Mouse (Mus musculus): ENCODE data around the gene Mpv17l2. TPM values are rescaled to one million over a fixed set of nuclear protein-coding genes. Genes with fewer than 3 reads are reported as not detected.
A peak's percentile ranks its signal among the peaks of the same experiment; 100 is the strongest.

Mpv17l2 gene
- 36.6 and 38.4 TPM in 2 replicates for polyA plus RNA-seq (2015; fragmentation: Nextera tagmentation; extraction: Ambion mirVana)

DNA sequence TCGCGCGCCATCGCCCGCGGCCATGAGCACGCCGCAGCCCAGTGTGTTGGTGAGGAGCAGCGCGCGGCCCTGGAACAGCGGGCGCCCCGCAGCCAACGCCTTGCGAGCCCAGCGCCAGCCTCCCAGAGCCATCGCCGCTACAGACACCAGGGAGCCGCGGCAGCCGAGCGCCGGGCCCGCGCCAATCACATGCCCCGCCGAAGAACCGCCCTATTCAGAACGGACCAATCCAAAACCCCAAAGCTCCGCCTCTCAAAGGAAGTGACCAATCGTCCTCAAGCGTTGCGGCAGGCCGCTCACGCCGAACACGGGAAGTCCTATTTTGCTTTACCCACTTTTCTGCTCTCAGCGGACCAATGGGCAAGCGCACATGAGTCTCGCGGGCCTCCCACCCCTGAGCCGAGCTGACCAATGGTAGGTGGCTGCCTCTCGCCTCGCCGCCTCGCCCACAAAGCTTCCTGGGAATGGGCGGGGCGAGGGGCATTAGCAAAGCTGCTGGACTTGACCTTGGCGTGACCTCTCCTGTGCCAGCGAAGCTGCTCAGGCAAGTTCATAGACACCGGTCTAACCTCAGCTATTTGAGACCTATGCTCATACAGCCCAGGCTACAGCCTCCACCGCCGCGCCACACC, at the start of gene Mpv17l2:
Mpv17l2 (minus strand) TSS at position 172 of the 632 bp plus-strand sequence.
- Histone ChIP-seq H3K36me3 (replicated peaks) (peaks cover 16% of the 10 kb centered on the region; the same call in 1 of the 2 replicates), H3K4me2 (peak within 1 kb of the TSS; percentile 89), H3K9me3 (no peaks in the 10 kb centered on the region), H3K9ac (peak within 1 kb of the TSS; percentile 66), H3K4me1 (peaks cover 51% of the 10 kb centered on the region), H3K27ac (peak within 1 kb of the TSS; percentile 75), H3K27me3 (replicated peaks) (no peaks in the 10 kb centered on the region), H3K4me3 (peak within 1 kb of the TSS; percentile 69)
- WGBS: under 1% methylated on average over 55 of the region's 55 CpGs
- ATAC-seq (replicated peaks): peak; percentile 96

DNA sequence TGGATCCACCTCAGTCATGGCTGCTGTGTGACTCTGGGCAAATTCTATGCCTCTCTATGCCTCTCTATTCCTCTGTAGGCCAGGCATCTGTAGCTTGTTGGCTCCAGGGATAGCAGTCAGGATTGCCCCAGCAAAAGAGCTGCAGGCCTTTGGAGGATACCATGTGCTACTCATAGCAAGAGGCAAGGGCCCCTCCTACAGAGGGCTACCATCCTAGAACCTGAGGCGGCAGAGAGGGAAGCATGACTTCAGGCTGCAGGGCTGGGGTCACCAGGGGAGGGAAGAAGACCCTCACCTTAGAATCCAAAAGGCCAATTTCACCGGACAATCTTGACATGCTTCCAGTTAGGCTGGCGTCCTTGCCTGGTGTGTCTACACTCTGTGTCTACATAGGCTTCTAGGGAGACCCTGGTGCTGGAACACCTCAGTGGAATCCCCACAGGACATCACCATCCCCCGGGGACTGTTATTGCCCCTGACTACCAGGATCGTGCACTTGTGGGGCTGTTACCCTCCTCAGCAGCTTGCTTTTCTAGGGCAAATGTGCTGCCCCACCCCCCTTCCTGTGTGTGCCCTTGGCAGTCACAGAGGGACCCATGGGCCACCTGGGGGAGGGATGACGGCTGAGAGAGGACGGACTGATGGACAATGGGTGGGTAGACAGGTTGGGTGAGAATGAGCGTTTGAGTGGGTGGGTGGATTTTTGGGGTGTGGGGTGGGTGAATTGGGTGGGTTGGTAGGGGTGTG, 48.4 kb upstream of the Mpv17l2 start:
- ATAC-seq (replicated peaks): no peak
- WGBS: 80% methylated on average over 8 of the region's 8 CpGs
- H3K27me3 ChIP-seq (replicated peaks): peaks cover 27% of the 10 kb centered on the region
- H3K36me3 ChIP-seq (replicated peaks): no peaks in the 10 kb centered on the region
- peaks cover 11% of the 10 kb centered on the region for H3K4me1 ChIP-seq
- no peak overlapping the region for H3K4me2 ChIP-seq
- no peak overlapping the region for H3K4me3 ChIP-seq
- no peaks in the 10 kb centered on the region for H3K9me3 ChIP-seq
- H3K9ac ChIP-seq: no peak overlapping the region
- no peak overlapping the region for H3K27ac ChIP-seq

GRCm38 (mm10) chr8:70808239-70808638, 47.5 kb upstream of the Mpv17l2 start, which contains the start of gene Il12rb1:
Gene Il12rb1 (plus strand): TSS chr8:70808449.
- Histone ChIP-seq H3K9ac (no peak within 1 kb of the TSS), H3K4me1 (peaks cover 18% of the 10 kb centered on the region), H3K27me3 (replicated peaks) (peaks cover 34% of the 10 kb centered on the region), H3K9me3 (no peaks in the 10 kb centered on the region), H3K36me3 (replicated peaks) (no peaks in the 10 kb centered on the region), H3K27ac (no peak within 1 kb of the TSS), H3K4me2 (no peak within 1 kb of the TSS), H3K4me3 (no peak within 1 kb of the TSS)
- WGBS: 46% methylated on average over 5 of the region's 5 CpGs
- ATAC-seq (replicated peaks): no peak

DNA sequence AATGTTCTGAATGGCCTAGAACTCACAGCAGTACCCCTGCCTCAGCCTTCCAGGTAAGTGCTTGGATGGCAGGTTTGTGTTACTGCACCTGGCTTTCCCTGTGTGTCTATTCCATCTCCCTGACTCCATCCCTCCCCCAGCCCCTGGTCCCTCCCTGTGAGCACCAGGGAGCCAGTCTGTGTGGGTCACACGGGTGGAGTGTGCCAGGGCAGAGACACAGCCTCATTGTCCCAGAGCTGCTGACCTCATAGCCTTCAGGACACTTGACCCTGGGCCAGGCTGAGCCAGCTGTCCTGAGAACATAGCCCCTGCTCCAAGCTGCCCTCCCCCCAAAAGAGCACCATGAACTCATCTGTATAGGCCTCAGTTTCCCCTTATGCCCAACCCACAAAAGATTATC, 46.6 kb upstream of the Mpv17l2 start:
- H3K4me1 ChIP-seq: peaks cover 18% of the 10 kb centered on the region
- no peaks in the 10 kb centered on the region for H3K9me3 ChIP-seq
- peaks cover 43% of the 10 kb centered on the region for H3K27me3 ChIP-seq (replicated peaks)
- H3K4me3 ChIP-seq: no peak overlapping the region
- H3K4me2 ChIP-seq: no peak overlapping the region
- no peaks in the 10 kb centered on the region for H3K36me3 ChIP-seq (replicated peaks)
- no peak overlapping the region for H3K27ac ChIP-seq
- H3K9ac ChIP-seq: no peak overlapping the region
- WGBS: 62% methylated on average over 1 of the region's 1 CpGs
- no peak for ATAC-seq (replicated peaks)

DNA sequence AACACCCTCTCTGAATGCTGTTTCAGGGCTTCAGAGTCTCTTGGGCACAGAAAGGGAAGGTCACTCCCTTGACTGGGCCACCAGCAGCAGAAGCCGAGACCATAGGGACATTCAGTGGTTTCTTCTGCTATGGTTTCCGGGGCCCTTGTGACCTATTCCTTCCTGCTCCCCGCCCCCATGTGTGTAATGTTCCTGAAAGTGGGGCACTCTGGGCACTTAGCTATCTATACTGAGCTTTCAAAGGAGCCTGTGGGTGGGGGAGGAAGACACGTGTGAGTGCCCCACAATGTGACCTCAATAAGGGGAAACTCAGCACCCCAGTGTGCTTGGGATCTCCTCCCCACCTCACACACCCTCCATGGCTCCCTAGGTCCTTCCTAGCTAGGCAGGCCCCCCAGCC, 45.8 kb upstream of the Mpv17l2 start:
- no peak for ATAC-seq (replicated peaks)
- Histone ChIP-seq H3K4me2 (no peak overlapping the region), H3K27me3 (replicated peaks) (peaks cover 44% of the 10 kb centered on the region), H3K27ac (no peak overlapping the region), H3K9ac (no peak overlapping the region), H3K36me3 (replicated peaks) (no peaks in the 10 kb centered on the region), H3K9me3 (no peaks in the 10 kb centered on the region), H3K4me1 (peaks cover 18% of the 10 kb centered on the region), H3K4me3 (no peak overlapping the region)
- 74% methylated on average over 4 of the region's 4 CpGs for WGBS

DNA sequence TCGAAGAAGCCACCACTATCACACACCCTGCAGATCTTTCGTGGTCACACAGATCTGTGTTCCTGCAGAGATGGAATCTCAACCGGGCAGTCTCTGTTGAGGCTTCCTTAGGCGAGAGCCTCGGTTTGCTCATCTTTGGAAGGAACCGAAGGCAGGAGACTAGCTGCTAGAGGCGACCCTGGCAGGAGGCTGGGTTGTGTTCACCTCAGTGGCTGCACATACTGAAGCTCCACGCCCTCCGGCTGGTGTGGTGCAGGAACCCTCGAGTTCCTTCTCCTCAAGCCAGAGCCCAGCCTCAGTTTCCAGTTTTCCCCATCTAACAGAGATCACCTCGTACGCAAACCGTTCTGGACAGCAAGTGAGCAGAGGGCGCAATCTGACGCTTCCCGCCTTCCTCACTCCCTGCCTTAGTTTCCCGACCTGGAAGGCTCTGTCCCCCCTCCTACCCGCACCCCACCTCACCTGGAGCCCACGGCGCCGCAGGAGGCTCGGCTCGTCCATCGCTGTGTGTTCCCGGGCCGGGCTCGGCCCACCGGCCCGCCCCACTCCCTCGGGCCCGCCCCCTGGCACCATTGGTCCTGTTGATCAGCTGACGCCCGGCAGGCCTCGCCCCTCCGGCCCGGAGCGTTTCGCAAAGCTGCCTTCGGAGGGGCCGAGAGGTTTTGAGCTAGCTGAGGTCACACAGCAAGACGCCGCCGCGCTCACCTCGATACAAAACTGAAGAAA, 43.9 kb upstream of the Mpv17l2 start, which contains the start of gene Mast3:
Mast3 (minus strand) TSS at position 574 of the 726 bp plus-strand sequence.
- Histone ChIP-seq H3K4me2 (peak within 1 kb of the TSS; percentile 88), H3K9ac (peak within 1 kb of the TSS; percentile 44), H3K9me3 (no peaks in the 10 kb centered on the region), H3K36me3 (replicated peaks) (no peaks in the 10 kb centered on the region), H3K27ac (no peak within 1 kb of the TSS), H3K4me3 (peak within 1 kb of the TSS; percentile 55), H3K27me3 (replicated peaks) (peaks cover 56% of the 10 kb centered on the region), H3K4me1 (peaks cover 21% of the 10 kb centered on the region)
- peak; percentile 88 for ATAC-seq (replicated peaks)
- WGBS: under 1% methylated on average over 45 of the region's 45 CpGs

DNA sequence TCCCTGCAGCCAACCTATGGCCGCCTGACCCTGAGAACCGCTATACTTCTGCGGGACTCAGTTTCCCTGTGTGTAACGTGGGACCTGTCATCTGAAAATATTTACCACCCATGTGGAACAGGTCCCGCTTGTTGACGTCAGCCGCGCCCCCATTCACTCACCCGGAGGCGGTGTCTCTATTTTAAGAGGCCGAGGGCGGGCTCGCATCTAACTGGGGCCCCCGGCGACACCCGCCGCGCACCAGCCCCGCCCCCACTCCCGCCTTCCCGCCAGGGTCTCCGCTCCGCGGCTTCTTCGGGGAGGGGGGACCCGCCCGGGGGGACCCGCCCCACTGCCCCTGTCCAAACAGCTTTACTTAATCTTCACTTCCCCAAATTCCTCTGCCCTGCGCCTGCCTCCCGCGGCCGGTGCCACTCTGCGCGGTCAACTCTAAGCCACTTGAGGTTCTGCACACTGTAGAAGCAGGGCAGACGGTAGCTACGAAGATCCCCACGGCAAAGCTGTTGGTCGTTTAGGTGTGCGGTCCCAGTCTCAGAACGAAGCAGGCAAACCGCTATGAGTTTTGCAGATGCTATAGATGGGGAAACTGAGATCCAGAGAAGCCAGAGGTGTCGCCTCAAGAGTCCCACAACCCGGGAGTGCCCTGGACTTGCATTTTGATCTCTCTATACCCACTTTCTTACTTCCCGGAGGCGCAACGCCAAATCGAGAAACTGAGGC, 43.2 kb upstream of the Mpv17l2 start:
- Histone ChIP-seq H3K4me1 (peaks cover 21% of the 10 kb centered on the region), H3K36me3 (replicated peaks) (no peaks in the 10 kb centered on the region), H3K27me3 (replicated peaks) (peaks cover 63% of the 10 kb centered on the region), H3K4me3 (peak overlapping the region; percentile 55), H3K4me2 (peak overlapping the region; percentile 88), H3K27ac (no peak overlapping the region), H3K9me3 (no peaks in the 10 kb centered on the region), H3K9ac (no peak overlapping the region)
- WGBS: 2% methylated on average over 44 of the region's 47 CpGs
- ATAC-seq (replicated peaks): 0 out of 2 replicates have a peak, but pooled peaks have one; percentile 18

- H3K27ac ChIP-seq: no peak overlapping the region
- H3K27me3 ChIP-seq (replicated peaks): peaks cover 70% of the 10 kb centered on the region
- ATAC-seq (replicated peaks): no peak
- no peak overlapping the region for H3K4me2 ChIP-seq
- peaks cover 28% of the 10 kb centered on the region for H3K4me1 ChIP-seq
- no peak overlapping the region for H3K4me3 ChIP-seq
- H3K9ac ChIP-seq: no peak overlapping the region
- no peaks in the 10 kb centered on the region for H3K36me3 ChIP-seq (replicated peaks)
- WGBS: 75% methylated on average over 11 of the region's 11 CpGs
- no peaks in the 10 kb centered on the region for H3K9me3 ChIP-seq
These were observed 42.2 kb upstream of the Mpv17l2 start for GRCm38 (mm10) chr8:70802786-70803510.

- Histone ChIP-seq H3K9ac (no peak overlapping the region), H3K4me2 (no peak overlapping the region), H3K4me1 (peaks cover 34% of the 10 kb centered on the region), H3K36me3 (replicated peaks) (no peaks in the 10 kb centered on the region), H3K27me3 (replicated peaks) (peaks cover 68% of the 10 kb centered on the region), H3K27ac (no peak overlapping the region), H3K9me3 (no peaks in the 10 kb centered on the region), H3K4me3 (no peak overlapping the region)
- 87% methylated on average over 1 of the region's 1 CpGs for WGBS
- no peak for ATAC-seq (replicated peaks)
These were observed 41.1 kb upstream of the Mpv17l2 start for GRCm38 (mm10) chr8:70801830-70802229.

GRCm38 (mm10) chr8:70801156-70801555, 40.4 kb upstream of the Mpv17l2 start:
- H3K27me3 ChIP-seq (replicated peaks): peaks cover 62% of the 10 kb centered on the region
- 36% methylated on average over 15 of the region's 15 CpGs for WGBS

GRCm38 (mm10) chr8:70800648-70801047, 39.9 kb upstream of the Mpv17l2 start:
- 44% methylated on average over 10 of the region's 10 CpGs for WGBS

More at GRCm38 (mm10) chr8:70801156-70801555, 40.4 kb upstream of the Mpv17l2 start:
- no peak overlapping the region for H3K9ac ChIP-seq
- no peak overlapping the region for H3K4me2 ChIP-seq
- no peaks in the 10 kb centered on the region for H3K36me3 ChIP-seq (replicated peaks)
- H3K4me1 ChIP-seq: peaks cover 40% of the 10 kb centered on the region
- H3K4me3 ChIP-seq: no peak overlapping the region
- H3K9me3 ChIP-seq: no peaks in the 10 kb centered on the region
- no peak overlapping the region for H3K27ac ChIP-seq
- ATAC-seq (replicated peaks): no peak

More at GRCm38 (mm10) chr8:70800648-70801047, 39.9 kb upstream of the Mpv17l2 start:
- H3K27ac ChIP-seq: no peak overlapping the region
- H3K4me3 ChIP-seq: no peak overlapping the region
- no peak overlapping the region for H3K4me2 ChIP-seq
- H3K4me1 ChIP-seq: peaks cover 44% of the 10 kb centered on the region
- H3K27me3 ChIP-seq (replicated peaks): peaks cover 57% of the 10 kb centered on the region
- no peaks in the 10 kb centered on the region for H3K9me3 ChIP-seq
- no peak for ATAC-seq (replicated peaks)
- no peaks in the 10 kb centered on the region for H3K36me3 ChIP-seq (replicated peaks)
- H3K9ac ChIP-seq: no peak overlapping the region

Measured in midbrain, embryonic 15.5 days (tissue).